Mouse (Mus musculus) frontal cortex, adult 2 months (tissue): ENCODE data around the gene Fbxw19. TPM values are rescaled to one million over a fixed set of nuclear protein-coding genes. Genes with fewer than 3 reads are reported as not detected.
"Not testable (repeated sequence)": the region's sequence is repeated elsewhere in the genome, so short reads cannot be mapped to it uniquely, and the experiment has no call there.

Experiments
- DNase-seq, 2 experiments: peaks; one replicate each; pipeline ENCODE4 v3.0.0; 2022; ENCODE audit warnings: low spot score in 1 of 2; ENCODE audit errors: extremely low spot score in 1 of 2
- polyA plus RNA-seq: library from polyadenylated mRNA; depleted of rRNA; stranded (reverse); fragments of >200 nt; gene quantifications from 2 replicates; pipeline ENCODE4 v1.2.3, GENCODE M21; 2012; rRNA removed

Gene Fbxw19
- polyA plus RNA-seq, result not detected in 2 replicates

- not testable (repeated sequence) for DNase-seq
Measured at GRCm38 (mm10) chr9:109495775-109496174, at the start of gene Fbxw19. Gene Fbxw19 (minus strand): TSS chr9:109495875.

- DNase-seq, result no peak
Measured at GRCm38 (mm10) chr9:109523385-109524064, 27.9 kb upstream of the Fbxw19 start.

GRCm38 (mm10) chr9:109449040-109449439, 46.6 kb downstream of the Fbxw19 start, which contains the start of gene Fbxw16:
Gene Fbxw16 (minus strand): TSS chr9:109449140.
- DNase-seq, result no peak

GRCm38 (mm10) chr9:109432956-109433355, 62.7 kb downstream of the Fbxw19 start:
- no peak for DNase-seq

Other genes starting within 250 kb of the Fbxw19 start
- gene Fbxw14, start 208.2 kb downstream of the Fbxw19 start, polyA plus RNA-seq, result 0.06 TPM in 1 of 2 replicates, not detected in the other
- not detected in 2 replicates for gene Fbxw28, start 156.2 kb downstream of the Fbxw19 start, polyA plus RNA-seq
- gene Fbxw22, start 91.6 kb downstream of the Fbxw19 start, polyA plus RNA-seq, result not detected in 2 replicates
- gene Fbxw16, start 46.7 kb downstream of the Fbxw19 start, polyA plus RNA-seq, result not detected in 2 replicates
- not detected in 2 replicates for gene Fbxw15, start 72.4 kb upstream of the Fbxw19 start, polyA plus RNA-seq
- not detected in 2 replicates for gene Fbxw24, start 130.2 kb upstream of the Fbxw19 start, polyA plus RNA-seq
- gene Fbxw25, start 168.8 kb upstream of the Fbxw19 start, polyA plus RNA-seq, result not detected in 2 replicates
- gene Fbxw18, start 206.8 kb upstream of the Fbxw19 start, polyA plus RNA-seq, result not detected in 2 replicates